Mouse (Mus musculus): ENCODE results near the gene Glud1.
"Not testable (repeated sequence)": the region's sequence is repeated elsewhere in the genome, so short reads cannot be mapped to it uniquely, and the experiment has no call there.

Gene Glud1

GRCm38 (mm10) chr14:34354456-34354855 is 43.9 kb downstream of the Glud1 start:
- DNase-seq, result no peak

GRCm38 (mm10) chr14:34355301-34355700 is 44.8 kb downstream of the Glud1 start, which contains the start of gene Fam25c:
Gene Fam25c (minus strand): TSS chr14:34355433.
- no peak for DNase-seq

GRCm38 (mm10) chr14:34357671-34358455 is 47.3 kb downstream of the Glud1 start:
- no peak for DNase-seq

GRCm38 (mm10) chr14:34359676-34360244 is 49.2 kb downstream of the Glud1 start:
- no peak for DNase-seq

GRCm38 (mm10) chr14:34360251-34360650 is 49.7 kb downstream of the Glud1 start:
- DNase-seq, result no peak

GRCm38 (mm10) chr14:34362135-34362534 is 51.6 kb downstream of the Glud1 start:
- no peak for DNase-seq

- DNase-seq, result peak; percentile 87
Measured at GRCm38 (mm10) chr14:34362726-34363445, 52.4 kb downstream of the Glud1 start.

- DNase-seq, result peak; percentile 70
Measured at GRCm38 (mm10) chr14:34363490-34364253, 53.1 kb downstream of the Glud1 start.

- DNase-seq, result not testable (repeated sequence)
Measured at GRCm38 (mm10) chr14:34364254-34365146, 54.0 kb downstream of the Glud1 start.

- peak; percentile 23 for DNase-seq
Measured at GRCm38 (mm10) chr14:34365147-34365507, 54.6 kb downstream of the Glud1 start.

- no peak for DNase-seq
Measured at GRCm38 (mm10) chr14:34370203-34370602, 59.7 kb downstream of the Glud1 start.

GRCm38 (mm10) chr14:34370921-34371320 is 60.4 kb downstream of the Glud1 start:
- no peak for DNase-seq

GRCm38 (mm10) chr14:34371763-34372162 is 61.2 kb downstream of the Glud1 start:
- no peak for DNase-seq

GRCm38 (mm10) chr14:34372646-34373045 is 62.1 kb downstream of the Glud1 start:
- no peak for DNase-seq

- no peak for DNase-seq
Measured at GRCm38 (mm10) chr14:34373581-34373980, 63.1 kb downstream of the Glud1 start.

- DNase-seq, result no peak
Measured at GRCm38 (mm10) chr14:34374577-34374976, 64.0 kb downstream of the Glud1 start, which contains the start of gene Sncg. Gene Sncg (minus strand): TSS chr14:34374789.

GRCm38 (mm10) chr14:34375415-34375904 is 64.9 kb downstream of the Glud1 start, which contains the start of gene Mmrn2:
Gene Mmrn2 (plus strand): TSS chr14:34375465.
- DNase-seq, result no peak

- DNase-seq, result no peak
Measured at GRCm38 (mm10) chr14:34375941-34376340, 65.4 kb downstream of the Glud1 start.

- DNase-seq, result no peak
Measured at GRCm38 (mm10) chr14:34377121-34377520, 66.6 kb downstream of the Glud1 start.

- DNase-seq, result no peak
Measured at GRCm38 (mm10) chr14:34378560-34379331, 68.2 kb downstream of the Glud1 start.
